Mouse (Mus musculus) liver, embryonic 14.5 days (tissue): Measurements from ENCODE around the gene Eno2.
"Not testable (repeated sequence)": the region's sequence is repeated elsewhere in the genome, so short reads cannot be mapped to it uniquely, and the experiment has no call there.

Experiments
- CTCF ChIP-seq: IDR thresholded peaks from 2 replicates; pipeline ENCODE4 v1.5.1; 2016; ENCODE audit warnings: antibody characterized with exemption, low read depth, control low read depth
- EP300 ChIP-seq: IDR thresholded peaks from 2 replicates; pipeline ENCODE4 v1.6.1; 2016; ENCODE audit warnings: antibody characterized with exemption, low read depth

DNA sequence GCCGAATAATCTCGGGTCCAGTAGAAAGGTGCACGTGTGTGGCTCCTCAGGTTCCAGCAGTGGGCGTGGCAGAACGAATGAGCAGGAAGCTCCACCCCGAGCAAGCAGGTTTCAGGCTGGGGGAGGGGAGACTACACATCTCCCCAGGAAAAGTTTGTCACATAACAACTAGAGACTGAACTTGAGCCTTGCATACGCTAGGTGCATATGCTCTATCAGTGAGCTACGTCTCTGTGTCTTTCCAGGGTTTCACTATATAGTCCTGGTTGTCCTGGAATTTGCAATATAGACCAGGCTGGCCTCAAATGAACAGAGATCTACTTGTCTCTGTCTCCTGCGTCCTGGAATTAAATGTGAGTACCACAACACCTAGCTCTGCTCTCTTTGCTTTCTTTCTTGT is 32.9 kb upstream of the Eno2 start:
- TF ChIP-seq CTCF, EP300: not testable (repeated sequence)
